Mouse (Mus musculus) left cerebral cortex, adult 8-10 months (tissue): Measurements from ENCODE around the gene Adck1. TPM values are rescaled to one million over a fixed set of nuclear protein-coding genes. Genes with fewer than 3 reads are reported as not detected.
"Not testable (repeated sequence)": the region's sequence is repeated elsewhere in the genome, so short reads cannot be mapped to it uniquely, and the experiment has no call there.

Source experiments
- DNase-seq, 2 experiments: peaks; one replicate each; pipeline ENCODE4 v3.0.0; 2022; ENCODE audit warnings: low spot score in 2 of 2
- total RNA-seq, 4 experiments: library from RNA; stranded (reverse); gene quantifications; 2 replicates each; pipeline ENCODE4 v1.2.4; 2022

Gene Adck1
- total RNA-seq, 4 experiments from 2014 or later = 38.1 to 41.4 (median 39.5) TPM

DNA sequence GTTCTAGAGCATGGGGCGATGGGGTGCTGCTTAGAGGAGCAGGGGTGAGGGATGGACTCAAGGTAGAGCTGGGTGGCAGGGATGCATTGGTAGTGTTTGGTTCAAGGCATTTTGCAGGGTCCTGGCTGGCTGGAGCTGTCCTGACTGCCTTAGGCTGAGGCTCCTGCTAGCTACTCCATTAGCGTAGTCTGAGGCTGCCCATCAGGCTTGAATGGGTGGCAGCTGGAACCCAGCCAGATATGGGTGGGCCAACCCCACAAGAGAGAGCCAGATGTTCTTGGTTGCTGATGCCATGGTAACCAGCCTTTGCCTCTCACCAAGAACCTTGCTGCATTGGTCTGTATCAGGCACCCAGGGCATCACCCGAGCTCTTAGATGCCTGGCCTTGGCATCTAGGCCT lies 66.6 kb downstream of the Adck1 start:
- no peak for DNase-seq

DNA sequence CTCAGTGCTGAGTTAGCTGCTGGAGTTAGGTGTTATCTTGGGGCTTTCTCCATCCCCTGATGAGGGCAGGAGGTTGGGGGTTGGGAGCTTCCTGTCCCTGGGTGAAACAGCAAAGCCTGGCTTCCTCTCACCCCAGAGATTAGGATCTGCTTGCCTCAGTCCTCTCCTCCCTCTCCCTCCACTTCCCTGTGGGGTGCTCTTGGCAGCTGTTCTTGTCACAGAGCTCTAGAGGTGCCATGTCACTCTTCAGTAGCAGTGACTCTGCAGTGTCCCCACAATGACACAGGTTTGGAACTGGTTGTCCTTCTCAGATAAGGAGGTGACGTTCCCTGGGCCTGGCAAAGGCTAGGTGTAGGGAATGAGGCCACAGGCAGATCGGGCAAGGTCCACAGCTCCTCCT lies 68.4 kb downstream of the Adck1 start:
- no peak for DNase-seq

DNA sequence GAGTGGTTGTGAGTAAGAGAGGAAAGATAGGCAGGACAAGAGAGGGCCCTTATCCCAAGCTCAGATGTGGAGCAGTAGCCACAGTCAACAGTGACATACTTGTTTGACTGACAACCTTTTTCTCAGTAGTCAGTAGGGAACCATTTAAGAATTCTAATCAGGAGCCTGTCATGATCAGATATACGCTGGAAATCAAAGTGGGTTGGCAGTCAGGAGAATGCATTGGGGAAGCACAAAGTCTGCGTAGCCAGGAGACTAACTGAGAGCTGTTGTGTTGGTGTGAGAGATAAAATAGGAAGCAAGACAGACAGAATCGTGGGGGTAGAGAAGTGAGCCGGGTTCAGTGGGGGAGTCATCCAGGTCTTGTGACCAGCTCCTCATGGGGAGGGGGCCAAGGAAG lies 71.9 kb downstream of the Adck1 start:
- DNase-seq = no peak

DNA sequence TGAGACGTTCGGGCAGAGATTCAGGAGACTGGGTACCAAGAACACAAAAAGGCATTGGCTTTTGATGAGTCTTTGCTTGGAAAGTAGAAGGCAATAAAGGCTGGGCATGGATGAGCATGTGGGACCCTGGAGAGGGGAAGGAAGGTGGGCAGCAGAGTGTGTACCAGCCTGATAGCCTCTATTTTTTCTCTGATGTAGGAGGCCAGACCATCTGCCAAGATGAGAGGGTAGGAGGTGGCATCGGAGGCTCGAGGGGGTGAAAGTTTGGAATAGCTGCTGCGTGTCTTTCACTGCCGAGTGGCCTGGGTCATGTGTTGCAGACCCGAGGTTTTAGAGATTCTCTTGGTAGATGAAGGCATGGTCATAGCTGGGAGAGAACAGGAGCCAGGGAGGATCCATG lies 72.8 kb downstream of the Adck1 start:
- DNase-seq = peak in 1 of 2 experiments; percentile 59

DNA sequence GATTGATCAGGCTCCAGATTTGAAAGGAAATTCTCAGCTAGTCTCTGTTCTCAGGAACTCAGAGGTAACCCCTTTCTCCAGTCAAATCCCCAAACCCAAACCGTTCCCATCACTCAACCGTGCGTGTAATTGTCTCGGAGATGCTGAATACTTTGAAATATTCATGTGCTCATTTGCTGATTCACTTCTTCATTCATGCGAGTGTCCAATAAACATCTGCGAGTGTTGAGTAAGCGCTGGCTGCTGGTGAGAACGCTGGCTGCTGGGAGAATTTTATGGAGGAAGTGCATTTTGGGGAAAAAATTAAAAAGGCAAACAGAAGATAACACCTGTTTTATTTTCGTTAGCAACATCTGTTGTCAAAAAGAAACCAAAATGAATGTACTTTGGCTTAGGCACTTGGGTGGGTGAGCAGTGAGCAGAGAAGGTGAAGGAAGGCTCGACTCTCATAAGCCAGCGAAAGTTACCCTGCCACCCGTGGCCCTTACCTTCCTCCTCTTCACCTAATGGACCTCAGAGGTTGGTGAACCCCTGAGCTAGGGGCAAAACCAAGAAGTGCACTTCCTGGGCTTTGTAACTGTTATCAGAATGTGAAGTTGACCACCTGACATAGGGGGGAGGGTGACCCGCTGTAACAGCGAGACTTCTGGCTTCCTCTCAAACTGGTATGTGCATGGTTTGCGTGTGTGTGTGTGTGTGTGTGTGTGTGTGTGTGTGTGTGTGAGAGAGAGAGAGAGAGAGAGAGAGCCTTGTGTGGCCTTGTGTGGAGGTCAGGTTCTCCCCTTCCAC lies 76.8 kb downstream of the Adck1 start:
- no peak for DNase-seq

DNA sequence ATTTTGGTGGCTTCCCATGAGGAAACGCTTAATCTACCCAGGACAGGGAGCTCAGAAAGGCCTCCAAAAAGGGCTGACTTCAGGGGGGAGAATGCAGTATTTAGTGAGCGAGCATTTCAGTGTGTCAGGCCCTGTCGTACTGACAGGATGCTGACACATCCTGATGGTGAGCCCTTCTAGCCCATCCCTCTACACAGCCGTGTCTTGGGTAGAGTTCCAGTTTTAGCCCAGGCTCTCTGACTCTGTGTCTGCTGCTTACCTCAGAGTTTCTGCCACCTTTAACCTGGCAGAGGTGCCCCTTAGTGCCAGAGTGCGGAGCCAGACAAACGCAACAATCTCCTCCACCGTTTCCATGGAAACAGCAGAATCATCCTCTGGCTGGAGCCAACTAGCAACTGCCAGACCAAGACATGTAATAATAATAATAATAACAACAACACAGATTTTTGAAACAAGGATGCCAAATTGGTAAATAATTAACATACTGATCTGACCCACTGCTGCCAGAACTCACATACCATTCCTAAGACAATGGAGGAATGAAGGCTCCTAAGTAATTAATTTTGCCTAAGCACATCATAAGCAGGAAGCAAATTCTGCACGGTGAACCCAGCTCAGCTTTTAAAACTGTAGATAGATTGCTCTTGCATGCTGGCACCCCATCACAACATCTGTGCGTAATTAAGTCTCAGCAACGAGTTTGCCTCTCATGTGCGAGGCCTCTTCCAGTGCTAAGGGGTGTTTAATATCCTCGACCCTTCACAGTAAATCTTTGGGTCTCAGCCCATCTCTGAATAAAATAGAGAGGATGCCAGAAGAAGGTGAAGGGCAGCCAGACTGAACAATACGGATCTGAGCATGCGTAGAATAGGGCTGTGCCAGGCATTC lies 81.8 kb downstream of the Adck1 start:
- DNase-seq = no peak

DNA sequence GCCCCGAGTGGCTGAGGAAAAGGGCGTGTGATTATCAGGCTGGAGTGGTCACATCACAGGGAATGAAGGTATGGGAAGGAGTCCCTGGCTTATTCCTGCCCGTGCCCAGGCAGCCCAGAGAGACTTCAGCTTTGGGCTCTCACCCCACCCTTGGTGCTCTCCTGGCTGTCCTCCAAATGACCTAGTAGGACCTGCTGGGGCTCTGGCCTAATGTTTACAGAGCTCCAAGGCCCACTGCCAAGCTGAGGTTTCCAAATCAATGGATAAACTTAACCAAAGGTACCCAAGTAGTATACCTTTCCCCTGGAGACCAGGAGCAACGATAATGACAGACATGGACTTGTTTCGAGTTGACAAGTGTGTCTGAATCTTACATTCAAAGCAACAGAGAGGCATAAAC lies 83.7 kb downstream of the Adck1 start:
- no peak for DNase-seq

DNA sequence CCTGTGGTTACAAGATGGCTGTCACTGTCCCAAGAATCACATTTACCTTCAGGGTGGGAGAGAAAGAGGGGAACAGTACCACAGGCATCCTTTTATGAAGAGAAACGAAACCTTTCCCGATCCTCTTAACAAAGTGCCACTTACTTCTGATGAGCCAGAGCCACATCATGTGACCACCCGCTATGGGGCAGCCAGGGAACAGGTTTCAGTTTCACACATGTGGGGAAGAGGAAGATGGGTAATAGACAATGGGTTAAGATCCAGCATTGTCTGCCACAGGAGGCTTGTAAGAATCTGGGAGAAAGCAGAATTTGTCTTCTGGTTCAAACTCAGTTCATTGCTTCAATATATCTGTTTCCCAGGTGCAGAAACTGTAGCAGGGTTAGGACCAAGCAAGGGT lies 85.1 kb downstream of the Adck1 start:
- DNase-seq = no peak

DNA sequence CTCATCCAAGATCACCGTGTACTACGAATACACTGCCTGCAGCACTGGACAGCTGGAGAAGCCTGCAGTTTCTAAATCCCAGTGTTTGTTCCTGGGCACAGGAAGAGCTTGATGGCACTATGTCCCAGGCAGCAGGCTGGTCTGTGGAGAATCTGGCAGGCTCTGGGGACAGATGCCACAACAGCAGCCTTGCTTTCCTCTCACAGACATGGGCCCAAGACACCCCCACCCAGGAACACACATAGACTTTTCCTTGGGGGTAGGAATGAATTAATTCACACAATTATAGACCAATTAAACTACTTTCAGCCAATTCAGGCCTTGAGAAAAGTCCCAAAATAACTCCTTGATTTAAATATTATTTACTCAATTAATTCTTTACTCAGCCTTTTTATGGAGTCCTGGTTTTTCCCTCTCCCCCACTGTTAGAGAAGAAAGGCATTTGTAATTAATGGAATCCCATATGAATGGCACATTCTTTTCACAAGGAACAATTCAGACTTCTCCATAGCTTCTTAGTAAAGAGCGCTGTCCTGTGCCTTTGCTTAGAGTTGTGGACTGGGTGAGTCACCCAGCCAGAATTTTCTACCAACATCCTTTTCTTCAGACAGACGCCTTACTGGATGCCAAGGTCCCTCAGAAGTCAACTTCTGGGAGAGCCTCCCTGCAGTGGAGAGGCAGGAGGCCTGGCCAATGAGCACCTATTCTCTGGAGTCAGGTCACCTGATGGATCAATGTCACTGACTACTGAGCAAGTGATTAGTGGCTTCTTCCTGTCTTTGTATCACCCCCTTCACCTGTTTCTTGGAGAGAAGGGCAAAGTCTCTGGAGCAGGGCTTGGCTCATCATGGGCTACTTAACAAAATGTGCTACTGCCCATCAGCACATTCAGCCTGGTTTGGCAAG lies 90.6 kb downstream of the Adck1 start:
- DNase-seq = no peak

DNA sequence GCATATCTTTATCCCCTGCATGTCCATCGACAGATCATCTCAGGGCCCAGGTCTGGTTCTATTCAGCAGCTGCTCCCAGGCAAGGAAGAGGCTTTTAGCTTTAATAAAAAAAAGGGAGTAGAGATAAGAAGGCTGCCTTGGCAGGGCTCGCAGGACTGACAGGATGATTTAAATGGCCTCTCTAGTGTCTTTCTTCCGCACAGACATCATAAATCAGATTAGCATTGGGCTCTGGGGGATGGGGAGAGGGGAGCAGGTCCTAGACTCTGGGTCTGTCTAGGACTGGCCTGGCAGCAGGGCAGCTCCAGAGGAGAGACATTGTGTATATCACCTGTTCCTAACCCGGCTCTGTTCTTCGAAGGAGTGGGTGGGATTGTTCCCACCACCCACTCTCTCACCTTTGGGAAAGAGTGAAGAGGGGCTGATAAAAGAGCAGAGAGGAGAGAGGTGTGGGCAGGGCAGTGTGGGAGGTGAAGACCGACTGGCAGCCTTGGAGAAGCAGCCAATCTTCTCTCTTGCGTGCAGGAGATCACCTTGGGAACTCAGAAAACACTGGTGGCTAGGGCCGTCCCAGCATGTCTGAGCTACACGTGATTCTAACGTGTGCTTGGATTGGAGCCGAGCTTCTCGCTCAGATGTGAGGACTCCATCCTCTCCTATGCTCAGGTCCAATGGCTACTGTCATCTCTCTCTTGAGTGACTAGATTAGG lies 94.5 kb downstream of the Adck1 start:
- DNase-seq = peak in 1 of 2 experiments; percentile 50

DNA sequence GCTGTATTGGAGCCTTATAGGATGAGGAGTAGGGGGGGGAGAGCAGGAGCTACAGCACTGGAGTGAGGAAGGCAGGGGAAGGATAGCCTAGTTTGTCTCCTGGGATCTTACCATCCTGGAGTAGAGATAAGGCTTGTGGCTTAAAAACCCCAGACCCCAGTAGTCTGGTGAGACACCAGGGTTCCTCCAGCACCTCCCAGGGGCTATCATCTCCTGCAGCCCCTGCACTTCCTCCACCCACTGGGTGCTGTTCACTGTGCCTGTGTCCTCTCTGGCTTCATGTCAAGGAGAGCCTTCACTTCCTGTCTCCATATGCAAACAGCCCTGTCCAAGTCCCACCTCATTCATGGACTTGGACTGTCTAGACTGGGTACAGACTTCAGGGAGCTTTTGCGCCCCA lies 96.7 kb downstream of the Adck1 start:
- no peak for DNase-seq

DNA sequence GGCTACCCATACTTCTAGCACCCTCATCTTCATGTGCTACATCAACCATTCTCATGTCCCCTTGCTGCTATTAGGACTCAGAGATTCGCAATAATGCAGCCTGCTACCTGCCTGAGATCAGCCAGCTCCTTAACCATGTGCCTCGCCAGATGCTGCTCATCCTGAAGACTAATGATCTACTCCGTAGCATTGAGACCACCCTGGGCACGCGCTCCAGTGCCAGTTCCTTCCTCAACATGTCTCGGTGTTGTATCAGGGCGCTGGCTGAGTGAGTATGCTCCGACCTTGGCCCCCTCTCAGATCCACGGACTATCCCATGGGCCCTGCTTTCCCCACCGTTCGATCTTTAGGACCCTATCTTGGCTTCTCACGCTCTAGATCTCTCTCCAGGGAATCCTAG lies 98.6 kb downstream of the Adck1 start:
- DNase-seq = no peak

DNA sequence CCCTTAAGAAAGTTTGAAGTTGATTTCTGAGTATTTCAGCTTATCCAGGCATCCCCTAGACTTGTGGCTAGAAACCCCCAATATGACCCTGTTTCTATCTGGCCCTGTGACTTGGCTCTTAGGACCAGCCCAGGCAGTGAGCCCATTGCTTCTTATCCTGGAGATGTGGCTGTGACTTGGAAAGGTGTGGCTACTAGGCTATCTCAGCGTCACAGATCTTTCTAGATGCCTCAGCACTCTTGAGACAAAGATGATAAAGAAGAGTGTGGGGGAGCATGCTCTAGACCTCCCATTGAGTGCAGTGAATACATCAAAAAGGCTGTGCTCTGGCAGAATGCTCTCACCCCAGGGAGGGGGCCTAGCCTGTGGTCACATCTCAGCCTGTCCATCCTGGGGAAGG lies 99.1 kb downstream of the Adck1 start:
- DNase-seq = no peak

DNA sequence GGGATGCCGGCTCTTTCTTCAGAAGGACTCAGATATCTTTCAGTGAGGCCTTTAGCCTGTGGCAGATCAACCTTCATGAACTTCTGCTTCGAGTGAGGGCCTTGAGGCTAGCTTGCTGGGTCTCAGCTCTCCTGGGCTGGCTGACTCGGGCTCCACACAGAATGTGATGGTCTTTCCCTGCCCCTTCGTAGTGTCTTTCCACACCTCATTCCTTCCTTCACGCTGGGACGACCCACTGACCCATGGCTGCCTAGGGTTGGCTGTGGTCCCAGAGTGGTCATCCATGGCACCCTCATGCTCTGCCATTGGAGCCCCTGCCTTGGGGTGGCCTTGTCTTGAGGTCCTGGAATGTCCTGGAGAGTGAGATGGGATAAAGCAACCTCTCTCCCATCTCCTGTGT lies 100.7 kb downstream of the Adck1 start:
- DNase-seq = no peak

DNA sequence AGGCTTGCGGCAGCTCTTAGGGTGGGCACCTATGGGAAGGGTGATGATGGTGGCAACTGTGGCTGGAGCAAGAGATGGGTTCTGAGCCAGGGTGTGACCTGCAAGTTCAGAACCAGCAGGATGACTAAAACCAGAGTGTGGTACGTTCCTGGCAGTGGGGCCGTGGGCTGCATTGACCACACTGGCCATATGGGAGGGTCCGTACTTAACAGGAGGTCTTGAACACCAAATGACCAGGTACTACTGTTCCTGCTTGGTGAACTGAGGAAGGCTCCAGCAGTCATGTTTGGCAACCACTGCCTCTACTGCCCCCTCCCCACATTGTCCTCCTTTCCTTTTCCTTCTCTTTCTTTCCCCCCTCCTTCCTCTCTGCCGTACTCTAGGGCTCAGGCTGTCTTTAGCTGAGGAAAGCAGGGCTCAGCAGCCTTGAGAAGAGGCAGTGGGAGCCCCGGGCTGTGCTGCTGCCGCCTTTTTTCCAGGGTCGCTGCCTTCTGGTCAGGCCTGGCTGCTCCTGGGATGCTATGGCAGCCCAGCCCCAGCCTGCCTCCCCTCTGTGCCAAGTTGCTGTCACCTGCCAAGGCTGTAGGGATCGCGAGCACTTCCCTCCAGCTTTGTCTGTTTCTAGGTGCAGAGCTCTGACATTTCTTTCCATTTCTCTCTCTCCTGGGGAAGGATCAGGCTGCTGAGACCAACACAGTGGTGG lies 103.4 kb downstream of the Adck1 start:
- DNase-seq = no peak

DNA sequence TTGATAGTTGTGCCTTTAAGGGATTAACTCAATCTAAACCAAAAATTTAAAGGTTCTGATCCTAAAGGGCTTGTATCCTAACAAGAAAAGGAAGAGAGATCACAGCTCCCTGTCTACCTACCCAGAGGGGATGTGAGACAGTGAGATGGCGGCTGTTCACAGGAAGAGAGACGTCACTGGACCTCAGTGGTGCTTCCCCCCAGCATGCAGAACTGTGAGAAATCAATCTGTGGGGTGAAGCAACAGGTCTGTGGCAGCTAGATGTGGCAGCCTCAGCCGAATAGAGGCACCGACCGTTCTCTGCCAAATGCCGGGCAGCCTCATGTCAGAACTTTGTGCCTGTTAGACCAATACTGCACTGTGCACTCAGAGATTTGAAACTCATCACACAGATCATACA lies 106.4 kb downstream of the Adck1 start:
- no peak for DNase-seq

DNA sequence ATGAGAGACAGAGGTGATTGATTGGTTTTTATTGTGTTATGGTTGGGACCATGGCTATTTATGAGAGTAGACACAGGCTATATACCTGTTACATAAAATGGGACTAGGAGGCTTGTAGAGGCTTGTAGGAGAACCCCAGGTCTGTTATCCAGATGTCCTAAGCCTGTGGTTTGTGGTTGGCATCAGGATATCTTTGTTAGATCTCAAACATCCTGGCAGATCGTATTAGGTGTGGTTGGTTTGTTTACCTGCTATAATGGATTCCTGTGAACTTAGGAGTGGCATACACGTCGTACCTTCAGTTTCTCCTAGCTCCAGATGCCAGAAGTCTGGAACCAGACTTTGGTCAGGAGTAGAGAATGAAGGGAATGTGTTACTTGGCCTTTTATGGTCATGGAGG lies 106.9 kb downstream of the Adck1 start:
- no peak for DNase-seq

DNA sequence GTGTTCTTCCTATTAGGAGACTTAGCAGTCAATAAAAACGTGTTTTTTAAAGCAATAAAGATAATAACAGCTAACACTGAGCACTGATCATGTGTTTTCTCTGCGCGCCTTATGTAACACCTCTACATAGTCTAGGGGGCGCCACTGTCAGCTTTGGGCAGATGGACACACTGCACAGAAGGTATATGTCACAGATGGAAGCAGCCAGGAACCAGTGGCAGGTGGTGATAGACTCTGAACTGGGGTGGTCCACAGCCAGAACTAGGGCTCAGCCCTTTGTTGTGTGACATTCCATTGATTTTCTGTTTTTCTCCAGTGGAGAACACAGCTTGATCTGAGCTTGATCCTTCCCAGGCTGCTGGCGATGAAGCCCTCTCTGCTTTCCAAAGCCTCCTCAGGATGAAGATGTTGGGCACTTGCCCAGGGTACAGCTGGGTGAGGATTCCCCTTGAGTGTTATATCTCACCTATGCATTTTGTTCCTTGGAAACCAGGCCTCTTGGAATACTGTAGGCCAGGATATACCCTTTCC lies 107.6 kb downstream of the Adck1 start:
- no peak for DNase-seq

DNA sequence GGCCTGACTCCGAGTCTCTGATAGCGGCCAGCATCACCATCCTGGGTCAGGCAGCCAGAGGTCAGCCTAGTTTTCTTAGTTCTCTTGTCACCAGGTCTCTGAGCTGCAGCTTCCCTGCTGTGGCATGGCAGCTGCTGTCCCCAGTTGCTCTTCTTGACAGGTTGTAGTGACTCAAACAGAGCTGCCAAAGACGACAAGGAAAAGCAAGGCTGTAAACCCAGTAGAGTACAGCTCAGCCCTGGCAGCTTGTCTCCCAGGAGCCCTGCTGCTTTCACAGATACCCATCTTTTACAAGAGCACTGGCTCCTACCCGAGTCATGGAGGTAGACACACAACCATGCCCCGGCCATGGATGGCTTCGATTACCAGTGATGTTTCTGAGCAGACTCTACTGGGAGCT lies 108.3 kb downstream of the Adck1 start:
- DNase-seq = no peak

DNA sequence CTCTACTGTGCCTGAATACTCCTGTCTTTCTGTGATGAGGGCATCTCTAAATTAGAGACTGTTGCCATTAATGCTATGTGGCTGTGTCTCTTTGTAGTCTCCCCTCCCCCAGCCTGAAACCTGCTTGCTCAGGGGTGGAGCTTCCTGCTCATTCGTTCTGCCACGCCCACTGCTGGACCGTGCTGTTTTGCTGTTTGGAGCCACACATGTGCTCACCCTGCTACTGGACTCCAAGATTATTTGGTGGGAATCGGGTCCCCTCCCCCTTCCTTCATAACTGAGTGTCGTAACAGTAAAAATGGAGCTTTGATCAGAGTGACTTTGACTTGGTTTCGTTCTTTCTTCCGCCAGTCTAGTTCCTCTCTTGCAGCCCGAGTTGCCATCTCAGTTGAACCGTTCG lies 111.5 kb downstream of the Adck1 start:
- not testable (repeated sequence) for DNase-seq
